Mouse (Mus musculus) right cerebral cortex, postnatal 10 days (tissue): Measurements from ENCODE around the gene Gm20883.
"Not testable (repeated sequence)": the region's sequence is repeated elsewhere in the genome, so short reads cannot be mapped to it uniquely, and the experiment has no call there.

Experiments
- DNase-seq, 2 experiments: peaks; one replicate each; pipeline ENCODE4 v3.0.0; 2021; ENCODE audit warnings: low spot score in 2 of 2

Gm20883 gene

GRCm38 (mm10) chrY:50607951-50608350 lies at the start of gene Gm20883:
Gm20883 (plus strand) TSS chrY:50608251.
- DNase-seq, result not testable (repeated sequence)
